Mouse (Mus musculus) forebrain, embryonic 10.5 days (tissue): ENCODE measurements around the gene Dph3. TPM values are rescaled to one million over a fixed set of nuclear protein-coding genes. Genes with fewer than 3 reads are reported as not detected.
"Not testable (repeated sequence)": the region's sequence is repeated elsewhere in the genome, so short reads cannot be mapped to it uniquely, and the experiment has no call there.

Experiments used
- DNase-seq: peaks from one replicate; pipeline ENCODE4 v3.0.0-alpha.2; 2017; ENCODE audit warnings: low spot score; ENCODE audit errors: extremely low spot score
- H3K27ac ChIP-seq: fragments of 300-500 bp; sonication (generic); 2 replicates; pipeline ENCODE4 v1.5.1; 2016; ENCODE audit warnings: mild to moderate bottlenecking
- H3K27me3 ChIP-seq: fragments of 300-500 bp; sonication (generic); 2 replicates; pipeline ENCODE4 v1.6.1; 2016; ENCODE audit warnings: mild to moderate bottlenecking; ENCODE audit not compliant: poor library complexity, severe bottlenecking
- H3K36me3 ChIP-seq: fragments of 300-500 bp; sonication (generic); replicated peaks from 2 replicates; pipeline ENCODE4 v1.6.1; 2016; ENCODE audit warnings: mild to moderate bottlenecking, moderate library complexity
- H3K4me1 ChIP-seq: fragments of 300-500 bp; sonication (generic); 2 replicates; pipeline ENCODE4 v1.6.1; 2016
- H3K4me3 ChIP-seq: fragments of 300-500 bp; sonication (generic); 2 replicates; pipeline ENCODE4 v1.5.1; 2016; ENCODE audit warnings: mild to moderate bottlenecking, moderate library complexity
- H3K9me3 ChIP-seq: fragments of 300-500 bp; sonication (generic); 2 replicates; pipeline ENCODE4 v1.6.1; 2016; ENCODE audit warnings: mild to moderate bottlenecking, moderate library complexity
- WGBS: fragments of 180-500 bp; shearing (Covaris S2); methylation state at CpG from one replicate; pipeline ENCODE4 v1.1.7; 2016; 5-methylcytosine and 5-hydroxymethylcytosine counted together
- polyA plus RNA-seq: library from polyadenylated mRNA; unstranded; fragments of >200 nt; fragmentation: Nextera tagmentation; extraction: Ambion mirVana; gene quantifications from 2 replicates; pipeline ENCODE4 v1.2.1, GENCODE M21; 2016

Dph3 gene
- polyA plus RNA-seq, 1 experiment from 2014 or later: 114 TPM

DNA sequence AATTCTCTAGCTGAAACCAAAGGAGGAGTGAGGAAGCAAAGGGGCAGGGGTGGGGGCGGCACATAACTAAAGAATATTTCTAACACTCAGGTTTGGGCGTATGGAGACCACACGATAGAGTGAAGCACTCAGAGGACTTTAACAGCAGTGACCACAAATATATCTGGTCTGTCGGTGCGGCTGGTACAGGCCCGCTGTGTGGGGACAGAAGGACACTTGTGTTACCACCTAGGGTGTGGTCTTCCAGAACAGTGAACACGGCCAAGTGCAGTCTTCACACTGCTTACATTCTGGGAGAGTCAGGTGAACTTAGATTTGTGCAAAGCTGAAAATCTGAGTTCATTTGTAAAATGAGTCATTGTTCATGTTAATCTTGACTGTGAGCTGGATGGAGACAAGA, 12.2 kb upstream of the Dph3 start:
- no peaks in the 10 kb centered on the region for H3K27me3 ChIP-seq
- no peak overlapping the region for H3K27ac ChIP-seq
- no peaks in the 10 kb centered on the region for H3K4me1 ChIP-seq
- no peak for DNase-seq
- H3K36me3 ChIP-seq: peaks cover 93% of the 10 kb centered on the region
- no peak overlapping the region for H3K4me3 ChIP-seq
- no peaks in the 10 kb centered on the region for H3K9me3 ChIP-seq
- 96% methylated on average over 7 of the region's 7 CpGs for WGBS

DNA sequence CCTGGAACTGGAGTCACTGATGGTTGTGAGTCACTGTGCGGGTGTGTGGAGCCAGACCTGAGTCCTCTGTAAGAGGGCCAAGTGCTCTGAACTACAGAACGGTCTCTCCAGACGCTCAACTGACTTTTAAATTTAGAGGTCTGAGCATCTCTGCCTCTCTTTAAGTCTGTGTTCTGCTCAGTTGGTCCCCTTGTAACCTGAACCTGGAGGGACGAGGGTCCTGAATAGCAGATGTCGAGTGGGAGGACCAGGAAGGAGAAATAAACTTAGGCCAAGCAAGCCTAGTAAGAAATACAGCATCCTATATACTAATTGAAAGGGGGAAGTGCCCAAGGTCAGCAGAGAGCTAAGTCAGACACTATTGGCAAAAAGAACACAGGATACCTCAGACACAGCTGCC, 11.2 kb upstream of the Dph3 start:
- Histone ChIP-seq H3K9me3 (no peaks in the 10 kb centered on the region), H3K27ac (no peak overlapping the region), H3K36me3 (peaks cover 93% of the 10 kb centered on the region), H3K27me3 (no peaks in the 10 kb centered on the region), H3K4me3 (no peak overlapping the region), H3K4me1 (peaks cover 4% of the 10 kb centered on the region; the same call in 1 of the 2 replicates)
- 90% methylated on average over 5 of the region's 5 CpGs for WGBS
- no peak for DNase-seq

- Histone ChIP-seq H3K4me1 (peaks cover 8% of the 10 kb centered on the region; the same call in 1 of the 2 replicates), H3K27ac (no peak overlapping the region), H3K27me3 (no peaks in the 10 kb centered on the region), H3K36me3 (peaks cover 90% of the 10 kb centered on the region), H3K4me3 (no peak overlapping the region), H3K9me3 (no peaks in the 10 kb centered on the region)
- no peak for DNase-seq
- 88% methylated on average over 5 of the region's 5 CpGs for WGBS
Observed at GRCm38 (mm10) chr14:32095646-32096045, 10.1 kb upstream of the Dph3 start.

DNA sequence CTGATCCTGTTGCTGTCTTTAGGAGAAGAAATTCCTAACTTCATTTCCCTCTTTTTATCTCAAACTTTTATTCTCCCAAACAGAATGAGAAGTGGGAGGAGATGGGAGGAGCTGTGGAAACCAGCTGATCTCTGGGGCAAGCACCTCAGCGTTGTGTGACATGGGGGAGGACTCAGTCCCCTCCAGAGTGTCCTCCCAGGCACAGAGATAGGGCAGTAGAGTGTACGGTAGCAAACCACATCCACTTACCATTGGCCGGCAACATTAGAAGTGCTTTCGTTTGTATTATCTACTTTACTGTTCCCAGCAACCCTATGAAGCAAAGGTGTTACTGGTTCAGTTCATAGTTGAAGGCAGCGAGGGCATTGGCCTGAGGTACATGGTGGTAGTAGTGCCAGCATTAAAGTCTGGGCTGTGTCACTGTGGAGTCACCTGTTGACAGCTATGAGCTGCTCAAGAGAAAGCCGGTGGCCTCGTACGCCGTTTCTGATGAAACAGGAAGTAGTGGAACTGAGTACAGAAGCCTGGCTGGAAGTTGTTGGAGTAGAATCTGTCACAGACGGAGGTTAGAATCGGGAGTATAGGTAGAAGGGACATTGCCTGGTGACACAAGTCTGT, 8.1 kb upstream of the Dph3 start:
- Histone ChIP-seq H3K36me3 (peaks cover 69% of the 10 kb centered on the region), H3K27ac (no peak overlapping the region), H3K9me3 (no peaks in the 10 kb centered on the region), H3K27me3 (no peaks in the 10 kb centered on the region), H3K4me1 (peaks cover 8% of the 10 kb centered on the region; the same call in 1 of the 2 replicates), H3K4me3 (no peak overlapping the region)
- WGBS: 92% methylated on average over 11 of the region's 11 CpGs
- DNase-seq: no peak

- H3K9me3 ChIP-seq: no peaks in the 10 kb centered on the region
Observed at GRCm38 (mm10) chr14:32093018-32093417, 7.5 kb upstream of the Dph3 start.

DNA sequence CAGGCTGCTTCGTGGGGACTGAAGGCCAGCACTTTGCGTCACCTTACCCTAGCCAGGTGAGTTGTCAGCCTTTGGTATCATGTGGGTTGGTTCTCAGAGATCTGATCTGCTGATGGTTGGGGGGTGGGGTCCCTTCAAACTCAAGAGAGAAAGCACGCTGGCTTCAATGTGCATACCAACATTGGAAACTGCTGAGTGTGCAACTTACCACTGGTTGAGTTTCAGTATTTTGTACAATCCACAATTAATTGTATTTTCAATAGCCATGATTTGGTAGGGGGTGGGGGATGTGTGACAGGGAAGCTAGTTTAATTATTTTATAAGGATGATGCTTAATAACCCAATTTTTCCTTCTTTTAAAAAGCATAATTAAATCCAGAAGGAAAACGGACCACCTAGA, 6.2 kb upstream of the Dph3 start:
- Histone ChIP-seq H3K9me3 (no peaks in the 10 kb centered on the region), H3K36me3 (peaks cover 50% of the 10 kb centered on the region), H3K4me1 (peaks cover 15% of the 10 kb centered on the region), H3K27ac (no peak overlapping the region), H3K27me3 (no peaks in the 10 kb centered on the region), H3K4me3 (no peak overlapping the region)
- no peak for DNase-seq
- 90% methylated on average over 4 of the region's 4 CpGs for WGBS

More at GRCm38 (mm10) chr14:32093018-32093417, 7.5 kb upstream of the Dph3 start:
- DNase-seq: no peak
- no peaks in the 10 kb centered on the region for H3K27me3 ChIP-seq
- H3K27ac ChIP-seq: no peak overlapping the region
- no peak overlapping the region for H3K4me3 ChIP-seq
- peaks cover 63% of the 10 kb centered on the region for H3K36me3 ChIP-seq
- WGBS: 84% methylated on average over 1 of the region's 1 CpGs
- peaks cover 8% of the 10 kb centered on the region; the same call in 1 of the 2 replicates for H3K4me1 ChIP-seq

DNA sequence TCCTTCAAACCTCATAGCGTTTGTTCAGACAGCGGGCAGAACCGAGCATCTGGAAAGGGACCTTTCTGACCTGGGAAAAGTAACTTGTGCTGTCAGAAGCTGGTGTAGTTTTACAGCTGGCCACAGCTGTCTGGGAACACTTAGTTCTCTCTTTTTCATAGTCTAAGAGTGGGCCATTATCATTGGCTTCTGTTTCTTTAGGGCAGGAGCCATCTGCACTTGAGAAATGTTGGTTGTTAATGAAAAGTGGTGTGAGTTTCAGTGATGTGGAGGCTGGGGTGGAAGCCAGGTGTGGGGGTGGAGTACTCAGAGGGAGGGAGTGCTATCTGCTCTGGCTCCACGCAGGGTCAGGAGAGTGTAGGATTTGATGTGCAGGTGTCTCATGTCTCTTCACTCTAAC, 5.6 kb upstream of the Dph3 start:
- peaks cover 21% of the 10 kb centered on the region for H3K4me1 ChIP-seq
- no peak overlapping the region for H3K27ac ChIP-seq
- H3K27me3 ChIP-seq: no peaks in the 10 kb centered on the region
- WGBS: 61% methylated on average over 4 of the region's 4 CpGs
- H3K4me3 ChIP-seq: no peak overlapping the region
- no peak for DNase-seq
- peaks cover 45% of the 10 kb centered on the region for H3K36me3 ChIP-seq
- no peaks in the 10 kb centered on the region for H3K9me3 ChIP-seq

GRCm38 (mm10) chr14:32087584-32088248, 2.2 kb upstream of the Dph3 start:
- not testable (repeated sequence) for H3K27ac ChIP-seq, H3K9me3 ChIP-seq
- WGBS: 90% methylated on average over 7 of the region's 7 CpGs

DNA sequence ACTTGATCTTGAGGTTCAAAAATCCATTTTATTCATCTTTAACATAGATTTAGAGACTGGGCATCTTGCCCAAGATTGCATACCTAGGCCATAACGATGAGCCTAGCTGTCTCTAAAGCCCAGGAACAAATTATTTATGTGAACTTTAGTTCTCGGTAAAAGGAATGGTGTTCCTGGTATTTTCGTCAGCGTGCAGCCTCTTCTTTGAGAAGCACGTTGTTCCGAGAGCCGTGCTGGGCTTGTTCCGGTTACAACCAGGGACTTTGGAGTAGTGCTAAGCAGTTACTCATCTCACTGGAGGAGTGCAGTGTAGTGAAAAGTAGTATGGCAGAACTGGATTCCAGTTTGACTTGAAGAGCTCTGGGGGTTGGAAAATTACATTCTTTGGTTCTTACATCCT, 697 bp upstream of the Dph3 start:
- 43% methylated on average over 8 of the region's 8 CpGs for WGBS
- Histone ChIP-seq H3K27ac (peak overlapping the region; percentile 90), H3K4me1 (peaks cover 25% of the 10 kb centered on the region), H3K36me3 (peaks cover 20% of the 10 kb centered on the region), H3K27me3 (no peaks in the 10 kb centered on the region), H3K9me3 (no peaks in the 10 kb centered on the region), H3K4me3 (peak overlapping the region; percentile 74)
- no peak for DNase-seq

More at GRCm38 (mm10) chr14:32087584-32088248, 2.2 kb upstream of the Dph3 start:
- Histone ChIP-seq H3K4me1 (peaks cover 33% of the 10 kb centered on the region), H3K36me3 (peaks cover 19% of the 10 kb centered on the region)
- DNase-seq, H3K4me3 ChIP-seq, H3K27me3 ChIP-seq: not testable (repeated sequence)

GRCm38 (mm10) chr14:32084761-32085485, 606 bp downstream of the Dph3 start, which contains the start of gene Oxnad1:
Oxnad1 (plus strand) TSS chr14:32085374.
- 4% methylated on average over 22 of the region's 22 CpGs for WGBS
- peaks cover 28% of the 10 kb centered on the region for H3K36me3 ChIP-seq
- no peaks in the 10 kb centered on the region for H3K27me3 ChIP-seq
- peak within 1 kb of the TSS; percentile 74 for H3K4me3 ChIP-seq
- no peak for DNase-seq
- peak within 1 kb of the TSS; percentile 90 for H3K27ac ChIP-seq
- no peaks in the 10 kb centered on the region for H3K9me3 ChIP-seq
- H3K4me1 ChIP-seq: peaks cover 25% of the 10 kb centered on the region

GRCm38 (mm10) chr14:32083466-32083865, 2.1 kb downstream of the Dph3 start:
- H3K4me3 ChIP-seq: no peak overlapping the region
- DNase-seq: no peak
- H3K4me1 ChIP-seq: peaks cover 25% of the 10 kb centered on the region
- H3K27ac ChIP-seq: no peak overlapping the region
- peaks cover 28% of the 10 kb centered on the region for H3K36me3 ChIP-seq
- no peaks in the 10 kb centered on the region for H3K27me3 ChIP-seq
- no peaks in the 10 kb centered on the region for H3K9me3 ChIP-seq
- WGBS: 94% methylated on average over 2 of the region's 2 CpGs

- H3K9me3 ChIP-seq: no peaks in the 10 kb centered on the region
- no peak overlapping the region for H3K4me3 ChIP-seq
- WGBS: 97% methylated on average over 6 of the region's 6 CpGs
- H3K27ac ChIP-seq: no peak overlapping the region
- H3K36me3 ChIP-seq: peaks cover 33% of the 10 kb centered on the region
- H3K27me3 ChIP-seq: no peaks in the 10 kb centered on the region
- H3K4me1 ChIP-seq: peaks cover 25% of the 10 kb centered on the region
- no peak for DNase-seq
Observed at GRCm38 (mm10) chr14:32082891-32083290, 2.6 kb downstream of the Dph3 start.

GRCm38 (mm10) chr14:32081026-32081425, 4.5 kb downstream of the Dph3 start:
- H3K27ac ChIP-seq: no peak overlapping the region
- WGBS: 92% methylated on average over 10 of the region's 10 CpGs
- peaks cover 12% of the 10 kb centered on the region for H3K4me1 ChIP-seq

More at GRCm38 (mm10) chr14:32081026-32081425, 4.5 kb downstream of the Dph3 start:
- H3K27me3 ChIP-seq: no peaks in the 10 kb centered on the region
- H3K36me3 ChIP-seq: peaks cover 33% of the 10 kb centered on the region
- no peak for DNase-seq
- H3K9me3 ChIP-seq: no peaks in the 10 kb centered on the region
- H3K4me3 ChIP-seq: no peak overlapping the region
